Mouse (Mus musculus) limb, embryonic 13.5 days (tissue): ENCODE results near the gene Wdfy4. TPM values are rescaled to one million over a fixed set of nuclear protein-coding genes. Genes with fewer than 3 reads are reported as not detected.

Experiments
- ATAC-seq: fragments of 200-750 bp; cut with Nextera tagmentation; 2 replicates; pipeline ENCODE4 v1.8.0; 2017; ENCODE audit warnings: low read depth, moderate number of reproducible peaks, moderate TSS enrichment; ENCODE audit not compliant: low FRiP score
- H3K27ac ChIP-seq: fragments of 300-500 bp; sonication (generic); 2 replicates; pipeline ENCODE4 v1.5.1; 2015; ENCODE audit warnings: inconsistent platforms, mild to moderate bottlenecking, moderate library complexity
- H3K27me3 ChIP-seq: fragments of 300-500 bp; sonication (generic); 2 replicates; pipeline ENCODE4 v1.6.1; 2015; ENCODE audit warnings: mild to moderate bottlenecking, inconsistent platforms
- H3K36me3 ChIP-seq: fragments of 300-500 bp; sonication (generic); 2 replicates; pipeline ENCODE4 v1.6.1; 2015; ENCODE audit warnings: inconsistent platforms, mild to moderate bottlenecking, moderate library complexity
- H3K4me1 ChIP-seq: fragments of 300-500 bp; sonication (generic); 2 replicates; pipeline ENCODE4 v1.6.1; 2015; ENCODE audit warnings: inconsistent platforms
- H3K4me2 ChIP-seq: fragments of 300-500 bp; sonication (generic); replicated peaks from 2 replicates; pipeline ENCODE4 v1.6.1; 2015; ENCODE audit warnings: inconsistent platforms, mild to moderate bottlenecking, moderate library complexity
- H3K4me3 ChIP-seq: fragments of 300-500 bp; sonication (generic); 2 replicates; pipeline ENCODE4 v1.5.1; 2015; ENCODE audit warnings: moderate library complexity, mild to moderate bottlenecking, inconsistent platforms
- H3K9ac ChIP-seq: fragments of 300-500 bp; sonication (generic); 2 replicates; pipeline ENCODE4 v1.6.1; 2015; ENCODE audit warnings: mild to moderate bottlenecking, inconsistent platforms
- H3K9me3 ChIP-seq: fragments of 300-500 bp; sonication (generic); 2 replicates; pipeline ENCODE4 v1.6.1; 2016; ENCODE audit warnings: inconsistent platforms
- WGBS: fragments of 180-500 bp; shearing (Covaris S2); methylation state at CpG from one replicate; pipeline ENCODE4 v1.1.7; 2015; 5-methylcytosine and 5-hydroxymethylcytosine counted together
- polyA plus RNA-seq: library from polyadenylated mRNA; unstranded; fragments of >200 nt; fragmentation: Nextera tagmentation; extraction: Ambion mirVana; gene quantifications from 2 replicates; pipeline ENCODE4 v1.2.1, GENCODE M21; 2015

The Wdfy4 gene
- polyA plus RNA-seq, 1 experiment from 2014 or later, result 0.23 TPM

DNA sequence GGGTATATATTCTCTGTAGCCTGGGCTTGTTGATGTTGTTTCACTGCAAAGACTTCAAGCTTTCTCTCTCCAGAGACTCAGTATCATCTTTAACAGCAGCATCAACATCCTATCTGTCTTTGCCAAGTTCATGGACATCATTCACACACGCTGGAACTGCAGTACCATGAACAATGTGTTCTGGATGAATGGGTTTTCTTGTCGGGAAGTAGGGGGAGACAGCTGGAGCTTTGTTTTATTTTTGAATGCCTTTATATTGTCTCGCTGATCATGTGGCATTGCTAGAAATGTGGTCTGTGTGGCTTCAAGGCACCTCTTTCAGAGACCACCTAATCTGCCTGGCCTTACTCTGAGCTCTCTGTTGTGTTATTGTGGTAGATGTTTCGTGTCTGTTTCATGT lies 1.9 kb upstream of the Wdfy4 start:
- Histone ChIP-seq H3K4me1 (peaks cover 4% of the 10 kb centered on the region; the same call in 1 of the 2 replicates), H3K9ac (no peak overlapping the region), H3K4me3 (no peak overlapping the region), H3K36me3 (no peaks in the 10 kb centered on the region), H3K27me3 (no peaks in the 10 kb centered on the region), H3K4me2 (no peak overlapping the region), H3K27ac (no peak overlapping the region), H3K9me3 (no peaks in the 10 kb centered on the region)
- 75% methylated on average over 4 of the region's 4 CpGs for WGBS
- ATAC-seq, result no peak

DNA sequence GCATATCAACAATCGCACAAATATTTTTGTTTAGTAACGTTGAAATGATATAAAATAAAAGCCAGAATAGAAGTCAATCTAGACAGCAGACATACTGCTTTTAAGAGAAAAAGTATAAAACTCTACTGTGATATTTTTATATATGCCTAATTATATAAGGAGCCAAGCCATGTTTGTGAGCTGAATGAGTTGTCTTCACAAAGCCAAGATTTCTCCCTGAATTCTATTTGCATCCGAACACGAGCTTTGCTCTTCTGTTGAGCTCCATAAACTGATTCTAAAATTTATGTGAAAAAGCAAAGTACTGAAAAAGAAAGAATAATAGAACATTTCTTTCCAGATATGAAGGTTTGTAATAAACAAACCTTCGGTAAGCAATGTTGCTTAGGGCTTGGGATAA lies 5.2 kb downstream of the Wdfy4 start:
- H3K9ac ChIP-seq, result no peak overlapping the region
- no peaks in the 10 kb centered on the region for H3K27me3 ChIP-seq
- H3K4me1 ChIP-seq, result no peaks in the 10 kb centered on the region
- no peak overlapping the region for H3K4me3 ChIP-seq
- 86% methylated on average over 5 of the region's 5 CpGs for WGBS
- no peak overlapping the region for H3K4me2 ChIP-seq
- ATAC-seq, result no peak
- no peaks in the 10 kb centered on the region for H3K36me3 ChIP-seq
- no peaks in the 10 kb centered on the region for H3K9me3 ChIP-seq
- no peak overlapping the region for H3K27ac ChIP-seq

- Histone ChIP-seq H3K27me3 (no peaks in the 10 kb centered on the region), H3K4me1 (no peaks in the 10 kb centered on the region), H3K9ac (no peak overlapping the region), H3K4me3 (no peak overlapping the region), H3K9me3 (no peaks in the 10 kb centered on the region), H3K36me3 (no peaks in the 10 kb centered on the region), H3K27ac (no peak overlapping the region), H3K4me2 (no peak overlapping the region)
- WGBS, result 81% methylated on average over 4 of the region's 4 CpGs
- ATAC-seq, result no peak
These were observed 10.1 kb downstream of the Wdfy4 start for GRCm38 (mm10) chr14:33175059-33175821.

GRCm38 (mm10) chr14:33171942-33172341 lies 13.4 kb downstream of the Wdfy4 start:
- no peaks in the 10 kb centered on the region for H3K36me3 ChIP-seq
- H3K4me2 ChIP-seq, result no peak overlapping the region
- H3K4me1 ChIP-seq, result no peaks in the 10 kb centered on the region
- H3K4me3 ChIP-seq, result no peak overlapping the region
- H3K9ac ChIP-seq, result no peak overlapping the region
- WGBS, result 89% methylated on average over 1 of the region's 1 CpGs
- ATAC-seq, result no peak
- no peak overlapping the region for H3K27ac ChIP-seq
- no peaks in the 10 kb centered on the region for H3K9me3 ChIP-seq
- no peaks in the 10 kb centered on the region for H3K27me3 ChIP-seq

- no peaks in the 10 kb centered on the region for H3K9me3 ChIP-seq
- H3K27me3 ChIP-seq, result no peaks in the 10 kb centered on the region
- no peaks in the 10 kb centered on the region for H3K4me1 ChIP-seq
- no peak for ATAC-seq
- no peaks in the 10 kb centered on the region for H3K36me3 ChIP-seq
- no peak overlapping the region for H3K4me2 ChIP-seq
- no peak overlapping the region for H3K4me3 ChIP-seq
- 79% methylated on average over 4 of the region's 4 CpGs for WGBS
- H3K27ac ChIP-seq, result no peak overlapping the region
- H3K9ac ChIP-seq, result no peak overlapping the region
These were observed 16.6 kb downstream of the Wdfy4 start for GRCm38 (mm10) chr14:33168750-33169149.

- Histone ChIP-seq H3K27me3 (no peaks in the 10 kb centered on the region), H3K27ac (no peak overlapping the region), H3K9me3 (no peaks in the 10 kb centered on the region), H3K4me1 (no peaks in the 10 kb centered on the region), H3K4me3 (no peak overlapping the region), H3K4me2 (no peak overlapping the region), H3K36me3 (no peaks in the 10 kb centered on the region), H3K9ac (no peak overlapping the region)
- no peak for ATAC-seq
- WGBS, result 89% methylated on average over 5 of the region's 5 CpGs
These were observed 23.1 kb downstream of the Wdfy4 start for GRCm38 (mm10) chr14:33162238-33162637.

GRCm38 (mm10) chr14:33158268-33158667 lies 27.0 kb downstream of the Wdfy4 start:
- H3K9ac ChIP-seq, result no peak overlapping the region
- no peaks in the 10 kb centered on the region for H3K4me1 ChIP-seq
- H3K27ac ChIP-seq, result no peak overlapping the region
- H3K36me3 ChIP-seq, result no peaks in the 10 kb centered on the region
- no peak for ATAC-seq
- H3K4me2 ChIP-seq, result no peak overlapping the region
- 74% methylated on average over 3 of the region's 3 CpGs for WGBS
- H3K4me3 ChIP-seq, result no peak overlapping the region
- H3K9me3 ChIP-seq, result no peaks in the 10 kb centered on the region
- no peaks in the 10 kb centered on the region for H3K27me3 ChIP-seq

DNA sequence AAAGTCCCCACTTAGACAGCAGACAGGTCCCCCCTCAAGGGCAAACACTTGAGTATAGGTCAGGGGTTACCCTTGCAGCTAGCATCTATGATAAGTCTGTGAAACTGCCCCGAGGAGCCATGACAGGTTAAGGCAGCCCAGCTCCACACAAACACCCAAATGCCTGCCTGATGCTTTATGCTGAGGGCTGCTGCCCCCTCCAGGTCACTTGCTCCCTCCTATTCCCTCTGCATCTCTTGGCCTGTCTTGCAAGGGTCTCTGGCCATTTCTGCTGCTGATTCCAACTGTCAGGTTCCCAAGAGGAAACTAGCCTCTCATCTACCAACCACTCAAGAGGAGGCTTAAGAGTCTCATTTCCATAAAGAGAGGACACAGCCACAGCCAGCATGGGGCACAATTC lies 32.4 kb downstream of the Wdfy4 start:
- Histone ChIP-seq H3K36me3 (no peaks in the 10 kb centered on the region), H3K27ac (no peak overlapping the region), H3K9ac (no peak overlapping the region), H3K27me3 (peaks cover 12% of the 10 kb centered on the region), H3K4me3 (no peak overlapping the region), H3K4me1 (0 out of 2 replicates have a peak, but pooled peaks cover 4% of the 10 kb centered on the region), H3K9me3 (no peaks in the 10 kb centered on the region), H3K4me2 (no peak overlapping the region)
- ATAC-seq, result no peak
- 62% methylated on average over 1 of the region's 1 CpGs for WGBS

- Histone ChIP-seq H3K27ac (no peak overlapping the region), H3K4me2 (no peak overlapping the region), H3K4me1 (0 out of 2 replicates have a peak, but pooled peaks cover 4% of the 10 kb centered on the region), H3K4me3 (no peak overlapping the region), H3K9me3 (no peaks in the 10 kb centered on the region), H3K9ac (no peak overlapping the region), H3K27me3 (peaks cover 20% of the 10 kb centered on the region), H3K36me3 (no peaks in the 10 kb centered on the region)
- 5% methylated on average over 2 of the region's 2 CpGs for WGBS
- ATAC-seq, result no peak
These were observed 39.0 kb downstream of the Wdfy4 start for GRCm38 (mm10) chr14:33146287-33146686.

- Histone ChIP-seq H3K9ac (no peak overlapping the region), H3K4me2 (no peak overlapping the region), H3K27ac (no peak overlapping the region), H3K9me3 (no peaks in the 10 kb centered on the region), H3K4me1 (no peaks in the 10 kb centered on the region), H3K4me3 (no peak overlapping the region), H3K36me3 (no peaks in the 10 kb centered on the region), H3K27me3 (0 out of 2 replicates have a peak, but pooled peaks cover 2% of the 10 kb centered on the region)
- 76% methylated on average over 9 of the region's 9 CpGs for WGBS
- ATAC-seq, result no peak
These were observed 48.5 kb downstream of the Wdfy4 start for GRCm38 (mm10) chr14:33136843-33137242.

- Histone ChIP-seq H3K4me3 (no peak overlapping the region), H3K9me3 (no peaks in the 10 kb centered on the region), H3K36me3 (no peaks in the 10 kb centered on the region), H3K4me1 (no peaks in the 10 kb centered on the region), H3K27me3 (0 out of 2 replicates have a peak, but pooled peaks cover 2% of the 10 kb centered on the region), H3K4me2 (no peak overlapping the region), H3K9ac (no peak overlapping the region), H3K27ac (no peak overlapping the region)
- 89% methylated on average over 6 of the region's 6 CpGs for WGBS
- ATAC-seq, result no peak
These were observed 50.1 kb downstream of the Wdfy4 start for GRCm38 (mm10) chr14:33135170-33135569.

- Histone ChIP-seq H3K9ac (no peak overlapping the region), H3K4me3 (no peak overlapping the region), H3K4me1 (no peaks in the 10 kb centered on the region), H3K27me3 (0 out of 2 replicates have a peak, but pooled peaks cover 2% of the 10 kb centered on the region), H3K9me3 (no peaks in the 10 kb centered on the region), H3K27ac (no peak overlapping the region), H3K4me2 (no peak overlapping the region), H3K36me3 (no peaks in the 10 kb centered on the region)
- 74% methylated on average over 7 of the region's 7 CpGs for WGBS
- ATAC-seq, result no peak
These were observed 54.1 kb downstream of the Wdfy4 start for GRCm38 (mm10) chr14:33131044-33131758.
